Mouse (Mus musculus) yolk sac, embryonic 10.5 days (tissue): ENCODE results near the gene Bmp6.
A peak's percentile ranks its signal among the peaks of the same experiment; 100 is the strongest.

ENCODE experiments used
- DNase-seq: peaks from one replicate; pipeline ENCODE4 v3.0.0-alpha.2; 2017; ENCODE audit warnings: low spot score

The Bmp6 gene

DNA sequence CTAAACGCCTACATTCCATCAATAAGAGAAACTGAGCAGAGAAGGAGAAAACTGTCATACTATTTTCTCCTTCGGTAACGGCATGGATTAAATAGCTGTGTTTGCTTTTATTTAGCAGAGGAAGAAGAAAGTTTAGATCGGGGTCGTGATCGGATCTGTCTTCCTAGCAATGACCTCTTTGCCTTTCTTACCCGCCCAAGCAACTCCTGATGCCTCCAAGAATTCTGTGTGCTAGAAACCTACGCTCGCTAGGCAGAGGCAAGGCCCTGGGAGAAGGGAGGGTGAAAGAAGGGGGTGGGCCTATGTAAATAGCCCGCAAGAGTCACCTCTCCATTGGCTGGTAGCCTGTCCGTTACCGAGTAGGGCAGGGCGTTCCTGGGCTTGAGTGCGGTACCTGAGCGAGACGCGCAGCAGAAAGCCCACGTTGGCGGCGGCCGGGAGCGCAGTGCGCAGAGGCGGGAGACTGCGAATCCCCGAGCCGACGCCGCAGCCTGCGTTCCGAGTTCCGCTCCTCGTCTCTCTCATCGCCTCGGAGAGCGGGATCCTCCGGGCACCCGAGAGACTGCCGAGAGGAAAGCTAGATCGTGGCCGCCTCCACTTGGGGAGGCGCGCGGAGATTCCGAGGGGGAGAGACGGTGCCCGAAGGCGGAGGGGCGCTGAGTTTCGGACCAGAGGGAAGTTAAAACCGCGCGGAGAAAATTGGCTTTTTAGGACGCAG is at the start of gene Bmp6:
TSS of gene Bmp6 (plus strand) at position 395 of the 718 bp plus-strand sequence.
- peak; percentile 89 for DNase-seq

DNA sequence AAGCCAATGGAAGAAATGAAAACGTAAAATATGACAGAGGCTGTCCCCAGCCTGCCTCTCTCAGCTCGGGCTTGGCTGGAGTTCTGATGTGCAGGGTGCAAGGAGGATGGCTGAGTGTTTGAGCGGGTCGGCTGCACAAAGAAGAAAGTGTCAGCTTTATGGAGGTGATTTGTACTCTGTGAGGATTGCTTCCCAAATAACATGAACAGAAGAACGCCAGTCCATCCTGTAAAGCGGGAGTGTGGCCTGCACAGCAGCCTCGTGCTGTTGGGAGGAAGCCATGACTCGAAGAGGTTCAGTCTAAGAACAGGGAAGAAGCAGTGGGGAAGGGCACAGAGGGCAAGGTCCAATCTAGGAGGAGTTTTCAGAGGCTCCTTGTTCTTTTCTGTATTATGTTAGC is 48.7 kb upstream of the Bmp6 start:
- peak; percentile 21 for DNase-seq

DNA sequence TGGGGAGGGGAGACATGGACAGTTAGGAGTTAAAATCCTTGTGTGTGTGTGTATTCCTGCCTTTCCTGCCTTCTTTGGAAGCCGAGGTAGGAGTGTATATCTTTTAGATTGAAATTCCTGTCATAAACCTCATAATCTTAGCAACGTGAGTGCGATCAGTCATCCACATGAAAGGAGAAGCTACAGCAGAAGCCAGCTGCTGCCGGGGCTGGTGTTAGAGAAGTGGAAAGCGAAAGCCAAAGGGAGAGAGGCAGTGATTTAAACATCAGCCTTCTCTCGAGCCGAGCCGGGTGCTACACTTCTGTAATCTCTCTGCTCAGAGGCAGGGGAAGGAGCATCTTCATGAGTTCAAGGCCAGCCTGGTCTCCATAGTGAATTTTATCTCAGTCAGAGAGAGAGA is 48.3 kb upstream of the Bmp6 start:
- DNase-seq: no peak

DNA sequence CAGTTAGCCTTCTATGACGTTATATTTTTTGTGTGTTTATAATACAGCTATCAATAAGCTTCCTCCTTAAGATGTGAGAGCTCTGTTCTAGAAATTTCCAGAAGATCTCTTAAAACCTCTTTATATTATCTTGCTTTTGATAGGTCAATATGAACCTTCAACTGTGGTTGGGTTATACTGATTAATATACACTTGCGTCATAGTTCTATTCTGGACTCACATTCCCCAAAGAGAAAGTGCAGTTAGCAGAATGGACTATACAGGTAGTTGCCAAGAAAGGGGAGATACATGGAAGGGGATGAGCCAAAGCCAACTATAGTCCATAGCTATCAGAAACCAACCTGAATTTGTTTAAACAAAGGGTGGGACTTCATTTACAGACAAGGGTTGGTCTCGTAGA is 33.8 kb upstream of the Bmp6 start:
- no peak for DNase-seq

DNA sequence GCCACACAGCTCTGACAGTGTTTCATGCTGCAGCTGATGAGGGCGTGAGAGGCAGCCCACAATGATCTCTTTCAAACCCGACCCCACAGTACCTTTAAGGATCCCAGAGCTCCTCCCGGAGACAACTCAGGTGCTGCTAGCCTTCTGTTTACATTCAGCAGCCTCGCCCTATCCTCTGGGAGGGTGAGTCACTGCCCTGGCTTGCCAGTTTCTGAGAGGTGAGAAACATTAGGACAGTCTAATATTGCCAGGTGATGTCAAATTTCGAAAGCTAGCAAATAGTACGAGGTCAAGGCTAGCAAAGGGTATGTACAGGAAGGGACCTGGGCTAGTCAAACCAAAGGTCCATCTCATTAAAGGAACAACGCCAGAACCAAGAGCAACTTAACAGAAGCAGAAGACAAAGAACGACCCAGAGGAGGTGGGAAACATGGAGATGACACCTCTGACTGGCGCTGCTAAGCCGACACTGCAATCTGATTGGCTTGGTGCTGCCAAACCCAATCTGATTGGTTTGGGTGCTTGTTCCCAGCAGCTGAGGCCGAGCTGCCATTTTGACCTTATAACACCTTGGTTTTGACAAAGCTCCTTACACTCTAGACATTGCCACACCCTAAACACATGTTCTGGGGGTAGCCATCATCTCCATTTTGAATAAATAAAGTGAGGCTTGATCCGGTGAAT is 32.4 kb upstream of the Bmp6 start:
- no peak for DNase-seq

DNA sequence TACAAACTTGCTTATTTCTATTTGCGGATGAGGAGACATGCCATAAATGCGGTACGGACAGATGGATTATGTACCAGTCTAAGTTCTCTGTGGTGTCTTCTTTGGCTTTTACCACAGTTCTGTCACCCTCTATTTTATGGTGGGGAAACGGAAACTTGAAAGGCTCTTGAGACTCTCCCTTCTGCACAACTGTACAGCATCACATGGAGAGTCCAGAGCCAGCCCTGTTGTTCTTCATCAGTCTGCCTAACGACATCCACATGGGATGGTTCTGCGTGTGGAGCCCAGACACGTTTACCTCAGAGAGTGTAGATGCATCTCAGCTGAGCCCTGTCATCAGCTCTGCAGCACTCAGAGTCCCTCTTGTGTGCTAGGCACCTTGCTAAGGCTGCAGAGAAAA is 30.3 kb upstream of the Bmp6 start:
- no peak for DNase-seq

DNA sequence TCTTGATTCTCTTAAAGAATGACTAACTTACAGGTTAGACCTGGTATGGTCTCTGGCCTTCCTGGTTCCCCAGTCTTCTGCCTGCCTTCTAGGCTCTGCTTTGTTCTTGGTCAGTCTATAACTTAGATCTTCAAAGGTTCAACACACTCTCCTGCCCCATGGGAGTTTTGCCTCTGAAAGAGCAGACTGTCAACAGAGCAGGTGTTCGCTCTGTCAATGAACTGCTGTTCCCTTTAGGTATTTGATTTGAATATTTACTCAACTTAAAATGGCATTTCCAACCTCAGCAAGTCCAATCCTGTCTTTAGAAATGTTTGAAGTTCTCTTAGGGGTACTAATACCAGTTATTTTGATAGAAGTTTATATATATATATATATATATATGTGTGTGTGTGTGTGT is 26.5 kb upstream of the Bmp6 start:
- no peak for DNase-seq

DNA sequence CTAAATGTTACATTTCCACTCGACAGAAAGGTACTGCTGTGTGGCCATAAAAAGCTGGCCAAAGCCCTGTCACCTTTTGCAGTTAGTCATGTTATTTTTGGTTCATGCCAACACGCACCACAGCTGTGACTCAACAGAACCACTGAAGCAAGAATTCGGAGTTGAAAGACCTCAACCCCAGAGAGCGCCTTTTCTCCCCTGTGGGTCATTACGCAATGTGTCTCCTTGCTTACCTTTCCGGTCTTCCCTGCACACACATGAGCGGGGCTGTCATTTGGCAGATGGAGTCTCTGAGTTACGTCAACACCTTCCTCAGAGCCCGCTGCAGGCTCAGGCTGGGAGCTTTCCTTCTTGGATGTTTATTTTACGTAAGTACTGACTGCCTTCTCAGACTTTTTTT is 24.6 kb upstream of the Bmp6 start:
- peak; percentile 31 for DNase-seq

DNA sequence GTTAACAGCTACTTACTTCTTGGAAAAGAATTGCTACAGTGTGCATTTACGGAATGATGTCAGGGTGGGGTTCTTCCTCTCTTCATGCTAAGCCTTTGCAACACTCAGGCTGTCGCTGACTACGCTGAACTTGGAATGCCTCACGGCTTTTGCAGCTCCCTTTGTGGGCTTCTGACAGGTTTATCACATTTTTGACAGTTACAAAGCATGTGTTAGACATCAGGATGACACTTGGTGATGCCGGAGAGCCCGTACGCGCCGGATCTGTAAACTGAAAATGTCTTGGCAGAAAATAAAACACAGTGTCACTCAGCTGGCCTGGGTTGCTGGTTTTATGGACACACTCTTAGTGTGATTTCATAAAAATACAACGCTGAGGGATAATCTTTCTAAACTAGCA is 20.5 kb upstream of the Bmp6 start:
- no peak for DNase-seq

DNA sequence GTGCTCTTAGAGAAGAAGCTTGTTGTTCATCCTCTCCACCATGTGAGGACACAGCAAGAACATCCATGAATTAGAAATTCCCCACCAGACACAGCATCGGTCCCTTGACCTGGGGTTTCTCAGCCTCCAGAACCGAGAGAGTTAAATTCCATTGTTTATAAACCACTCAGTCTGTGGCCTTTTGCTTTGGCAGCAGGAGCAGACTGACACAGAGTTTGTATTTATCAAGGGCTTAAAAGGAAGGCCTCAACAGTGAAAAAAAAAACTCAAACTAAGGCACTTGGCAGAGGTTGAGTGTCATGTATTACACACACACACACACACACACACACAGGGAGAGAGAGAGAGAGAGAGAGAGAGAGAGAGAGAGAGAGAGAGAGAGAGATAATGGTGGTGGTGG is 17.5 kb upstream of the Bmp6 start:
- no peak for DNase-seq

DNA sequence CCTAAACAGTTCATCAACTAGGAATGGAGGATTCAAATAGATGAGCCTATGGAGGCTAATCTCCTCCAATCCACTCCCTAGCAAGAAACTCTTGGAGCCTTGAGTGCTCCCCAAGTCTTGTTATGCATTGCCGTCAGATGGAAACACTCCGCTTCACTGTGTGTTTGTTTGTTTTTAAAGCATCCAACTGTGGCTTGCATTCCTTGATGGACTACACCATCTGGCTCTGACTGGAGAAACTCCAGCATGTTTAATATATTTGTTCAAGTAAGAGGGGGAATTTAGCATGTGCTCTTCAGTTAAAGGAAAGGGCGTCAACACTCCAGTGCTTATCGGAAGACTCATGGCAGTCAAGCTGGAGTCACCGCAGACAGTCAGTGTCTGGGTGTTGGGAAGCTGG is 11.4 kb upstream of the Bmp6 start:
- DNase-seq: no peak

DNA sequence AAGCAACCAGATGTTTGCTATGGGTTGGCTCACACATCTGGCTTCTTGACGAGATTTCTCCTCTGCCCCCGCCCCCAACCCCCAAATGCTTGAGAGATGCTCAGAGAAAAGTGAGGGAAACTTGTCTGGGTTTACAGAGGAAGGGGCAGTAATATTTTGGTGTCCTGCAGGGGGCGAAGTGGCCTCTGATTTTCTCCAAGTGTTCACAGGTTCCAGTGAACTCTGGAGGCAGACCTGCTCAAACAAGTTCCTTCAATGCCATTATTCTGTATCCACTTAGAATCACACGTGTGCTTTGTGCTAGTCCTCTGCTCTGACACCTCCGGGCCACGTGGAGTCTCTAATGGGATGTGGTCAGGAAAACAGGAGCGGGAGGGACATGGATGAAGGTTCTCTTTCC is 2.3 kb upstream of the Bmp6 start:
- peak; percentile 41 for DNase-seq

DNA sequence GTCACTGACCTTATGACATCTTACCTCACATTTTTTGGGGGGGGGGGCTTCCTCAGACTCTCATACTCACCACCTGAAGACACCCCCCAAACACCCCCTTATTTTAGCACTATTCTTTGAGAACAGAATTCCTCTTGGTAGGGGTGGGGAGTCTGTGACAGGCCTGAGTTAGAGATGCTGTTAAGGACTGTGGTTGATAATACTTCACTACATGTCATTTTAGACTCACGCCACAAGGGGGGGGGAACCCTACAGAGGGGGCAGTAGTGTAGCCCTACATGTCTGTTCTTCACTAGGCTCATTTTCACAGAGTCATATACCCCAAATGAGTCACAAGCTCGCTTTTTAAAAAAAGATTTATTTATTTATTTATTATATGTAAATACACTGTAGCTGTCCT is 1.7 kb upstream of the Bmp6 start:
- no peak for DNase-seq

DNA sequence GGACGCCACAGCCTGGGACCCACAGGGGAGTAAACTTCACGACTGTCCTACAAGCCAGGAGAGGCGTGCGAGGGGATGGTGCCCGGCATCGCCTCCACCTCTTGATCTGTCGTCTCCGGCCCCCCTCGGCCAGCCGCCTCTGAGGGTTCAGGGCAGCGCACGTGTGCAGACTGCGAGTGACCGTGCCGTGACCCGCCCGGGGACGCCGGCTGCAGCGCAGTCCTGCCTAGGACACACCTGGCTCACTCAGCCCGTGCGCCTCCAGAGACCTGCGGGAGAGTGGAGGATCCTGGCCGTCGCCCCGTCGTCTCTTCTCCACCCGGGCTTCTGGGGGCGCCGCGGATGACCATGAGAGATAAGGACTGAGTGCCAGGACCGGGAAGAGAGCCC is 519 bp downstream of the Bmp6 start:
- no peak for DNase-seq

DNA sequence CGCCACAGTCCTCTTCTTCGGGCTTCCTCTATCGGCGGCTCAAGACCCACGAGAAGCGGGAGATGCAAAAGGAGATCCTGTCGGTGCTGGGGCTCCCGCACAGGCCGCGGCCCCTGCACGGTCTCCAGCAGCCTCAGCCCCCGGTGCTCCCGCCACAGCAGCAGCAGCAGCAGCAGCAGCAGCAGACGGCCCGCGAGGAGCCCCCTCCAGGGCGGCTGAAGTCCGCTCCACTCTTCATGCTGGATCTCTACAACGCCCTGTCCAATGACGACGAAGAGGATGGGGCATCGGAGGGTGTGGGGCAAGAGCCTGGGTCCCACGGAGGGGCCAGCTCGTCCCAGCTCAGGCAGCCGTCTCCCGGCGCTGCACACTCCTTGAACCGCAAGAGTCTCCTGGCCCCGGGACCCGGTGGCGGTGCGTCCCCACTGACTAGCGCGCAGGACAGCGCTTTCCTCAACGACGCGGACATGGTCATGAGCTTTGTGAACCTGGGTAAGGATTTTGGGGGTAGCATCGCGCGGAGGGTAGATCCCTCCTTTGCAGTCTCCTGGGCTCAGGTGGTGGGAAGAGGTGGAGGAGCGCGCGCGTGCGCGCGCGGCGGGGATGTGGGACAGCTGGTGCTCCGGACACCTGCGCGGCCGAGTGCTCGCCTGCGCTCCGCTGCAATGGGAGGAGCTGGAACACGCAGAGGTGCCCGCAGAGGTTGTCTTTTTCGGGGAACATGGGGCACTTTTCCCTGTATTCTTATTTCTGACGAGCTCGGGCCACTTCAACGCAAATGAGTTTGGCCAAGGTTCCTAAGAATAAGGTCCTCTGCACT is 1.4 kb downstream of the Bmp6 start:
- peak; percentile 47 for DNase-seq

DNA sequence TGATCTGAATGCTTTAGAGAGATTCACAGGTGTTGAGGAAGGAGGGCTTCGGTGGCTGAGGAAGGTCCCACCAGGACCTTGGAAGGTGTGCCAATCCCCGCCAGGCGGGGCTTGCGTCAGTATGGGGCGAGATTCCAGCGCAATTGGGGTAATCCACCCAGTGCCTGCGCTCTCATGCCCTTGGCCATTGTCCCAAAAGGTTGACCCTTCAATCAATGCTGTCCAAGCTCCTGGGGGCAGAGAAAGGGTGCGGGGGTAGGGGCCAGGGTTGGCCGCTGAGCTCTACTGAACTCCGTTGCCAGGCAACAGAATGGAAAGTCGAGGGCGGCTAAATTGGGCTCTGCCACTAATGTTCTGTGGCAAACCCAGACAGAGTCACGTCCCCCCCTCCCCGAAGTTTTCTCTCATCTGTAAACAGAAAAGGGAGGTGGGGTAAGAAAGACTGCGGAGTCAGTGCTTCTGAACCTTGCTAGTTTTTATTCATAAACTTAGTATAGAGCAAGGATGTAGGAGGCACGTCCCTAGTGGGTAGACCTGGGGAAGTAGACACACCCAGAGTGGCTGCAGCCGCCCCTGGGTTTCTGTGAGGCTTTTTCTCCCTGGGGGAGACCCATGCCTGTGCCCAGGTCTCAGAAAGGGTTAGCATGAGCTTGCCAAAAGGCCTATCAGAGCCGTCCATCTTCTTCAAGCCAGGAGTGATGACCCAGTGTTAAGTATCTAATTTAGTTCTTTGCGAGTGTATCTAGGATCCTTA is 2.3 kb downstream of the Bmp6 start:
- no peak for DNase-seq

DNA sequence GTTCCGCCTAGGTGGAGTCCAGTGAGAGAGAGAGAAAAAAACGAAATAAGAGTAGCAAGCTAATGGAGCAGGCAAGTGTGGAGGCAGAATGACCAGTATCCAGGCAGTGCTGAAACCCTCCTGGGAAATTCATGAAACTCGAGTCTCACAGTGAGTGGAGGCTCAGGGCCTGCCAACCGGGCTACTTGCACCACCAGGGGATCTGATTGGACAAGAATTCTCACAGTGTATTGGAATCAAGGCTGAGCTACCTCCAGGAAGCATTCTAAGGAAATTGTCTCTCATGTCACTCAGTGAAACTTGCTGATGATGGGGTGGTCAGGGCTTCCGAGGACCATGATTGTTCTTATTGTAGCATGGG is 2.8 kb downstream of the Bmp6 start:
- no peak for DNase-seq

DNA sequence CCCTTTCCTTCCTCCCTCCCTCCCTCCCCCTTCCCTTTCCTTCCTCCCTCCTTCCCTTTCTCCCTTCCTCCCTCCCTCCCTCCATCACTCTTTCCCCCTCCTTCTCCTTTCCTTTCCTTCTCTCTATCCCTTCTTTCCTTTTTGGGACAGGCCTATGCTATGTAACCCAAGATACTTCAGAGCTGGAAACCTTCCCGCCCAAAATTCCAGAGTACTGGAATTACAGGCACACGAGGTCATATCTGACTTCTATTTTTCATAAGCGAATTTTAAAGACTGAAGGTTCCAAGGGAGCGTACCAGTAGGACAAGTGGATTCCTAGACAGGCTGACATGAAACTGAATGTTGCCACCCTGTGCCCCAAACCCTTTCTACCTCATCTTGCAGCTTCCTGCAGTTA is 4.1 kb downstream of the Bmp6 start:
- no peak for DNase-seq

DNA sequence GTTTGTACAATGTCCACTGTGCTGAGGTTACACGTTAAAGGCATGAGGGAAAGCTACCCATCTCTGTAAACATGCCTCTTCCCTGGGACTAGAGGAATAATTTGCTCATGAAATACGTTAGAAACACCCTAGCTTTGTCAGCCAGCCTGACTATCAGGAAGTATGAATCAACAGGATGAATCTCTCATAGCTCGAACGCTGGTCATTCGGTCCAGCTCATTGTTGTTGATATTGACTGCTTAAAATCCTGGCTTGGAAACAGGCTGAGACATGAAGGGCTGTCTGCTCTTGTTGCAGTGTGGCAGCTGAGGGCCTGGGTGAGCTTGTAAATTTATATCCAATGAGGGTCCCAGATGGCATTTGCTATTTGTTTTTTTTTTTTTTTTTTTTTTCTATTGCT is 4.9 kb downstream of the Bmp6 start:
- DNase-seq: no peak

DNA sequence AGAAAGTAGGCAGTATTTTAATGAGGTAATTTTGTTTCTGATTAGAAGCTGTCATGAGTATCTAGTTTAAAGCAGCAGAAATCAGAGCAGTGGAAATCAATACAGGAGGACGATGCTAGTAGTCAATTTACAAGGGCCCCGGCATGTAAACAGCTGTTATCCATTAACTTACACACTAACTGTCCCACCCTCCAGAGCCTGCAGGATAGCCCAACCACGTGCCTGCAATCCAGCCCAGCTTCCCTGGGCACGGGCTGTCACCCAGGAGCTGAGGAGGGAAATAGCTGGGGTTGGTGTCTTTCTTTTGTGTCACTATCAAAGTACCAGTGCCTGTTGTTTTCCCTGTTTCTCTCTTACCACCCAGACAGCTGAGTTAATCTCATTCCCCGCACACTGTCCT is 7.1 kb downstream of the Bmp6 start:
- peak; percentile 66 for DNase-seq

DNA sequence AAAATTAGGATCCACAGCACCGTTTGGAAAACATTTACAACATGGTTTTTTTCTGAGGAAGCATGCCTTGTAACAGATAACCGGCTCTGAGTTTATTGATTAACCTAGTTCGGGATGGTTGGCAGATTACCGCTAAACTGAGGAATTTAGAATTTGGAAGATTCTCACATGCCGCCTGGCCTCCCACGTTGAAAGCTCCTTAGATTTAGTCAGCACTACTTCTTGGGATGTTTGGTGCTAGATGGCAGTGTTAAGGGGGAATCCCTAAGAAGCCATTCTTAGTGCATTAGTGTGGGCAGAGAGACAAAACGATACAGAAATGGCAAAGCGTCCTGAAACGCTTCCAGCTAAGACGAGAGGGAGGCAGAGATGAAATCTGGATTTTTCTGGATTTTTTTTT is 8.1 kb downstream of the Bmp6 start:
- DNase-seq: peak; percentile 33

DNA sequence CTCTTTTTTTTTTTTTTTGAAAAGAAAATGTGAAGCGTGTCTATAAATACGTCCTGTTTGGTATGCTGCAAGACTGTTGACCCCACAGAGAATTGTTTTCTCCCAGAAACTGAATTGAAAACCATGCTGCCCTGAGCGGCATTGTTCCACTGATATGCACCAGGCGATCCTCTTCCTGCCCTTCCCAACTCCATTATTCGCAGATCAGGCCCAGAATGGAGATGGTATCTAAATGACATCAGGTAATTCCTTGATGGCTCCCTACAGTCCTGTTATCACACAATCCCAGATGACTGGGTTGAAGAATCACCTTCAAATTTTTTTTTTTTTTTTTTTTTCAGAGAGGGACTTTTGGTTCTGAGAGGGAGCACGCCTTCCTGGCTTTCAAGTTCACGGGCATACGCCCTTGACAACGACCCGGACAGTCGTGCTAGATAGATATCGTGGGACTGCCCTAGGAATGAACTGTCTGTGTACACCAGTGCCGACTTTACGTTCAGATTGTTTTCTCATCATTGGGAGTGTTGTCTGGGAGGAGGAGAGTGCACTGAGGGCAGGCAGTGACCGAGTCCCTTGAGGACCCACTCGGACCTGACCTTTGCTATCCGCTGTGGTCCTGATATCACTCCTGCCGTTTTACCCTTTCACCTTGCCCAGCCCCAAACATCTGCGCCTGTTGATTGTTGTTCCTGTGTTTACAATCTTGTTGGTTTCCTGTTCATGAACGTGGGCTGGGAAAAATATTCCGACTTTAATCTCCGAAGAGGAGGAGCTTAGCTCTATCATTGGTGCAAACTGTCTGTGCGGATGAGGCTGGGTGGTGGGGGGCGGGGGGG is 8.7 kb downstream of the Bmp6 start:
- DNase-seq: no peak
